Mouse (Mus musculus) retina, adult 2 months (tissue): Measurements from ENCODE around the gene Gm20696.

Source experiments
- DNase-seq: peaks from one replicate; pipeline ENCODE4 v3.0.0-alpha.2; 2012; ENCODE audit warnings: low read depth, low spot score

Gene Gm20696

DNA sequence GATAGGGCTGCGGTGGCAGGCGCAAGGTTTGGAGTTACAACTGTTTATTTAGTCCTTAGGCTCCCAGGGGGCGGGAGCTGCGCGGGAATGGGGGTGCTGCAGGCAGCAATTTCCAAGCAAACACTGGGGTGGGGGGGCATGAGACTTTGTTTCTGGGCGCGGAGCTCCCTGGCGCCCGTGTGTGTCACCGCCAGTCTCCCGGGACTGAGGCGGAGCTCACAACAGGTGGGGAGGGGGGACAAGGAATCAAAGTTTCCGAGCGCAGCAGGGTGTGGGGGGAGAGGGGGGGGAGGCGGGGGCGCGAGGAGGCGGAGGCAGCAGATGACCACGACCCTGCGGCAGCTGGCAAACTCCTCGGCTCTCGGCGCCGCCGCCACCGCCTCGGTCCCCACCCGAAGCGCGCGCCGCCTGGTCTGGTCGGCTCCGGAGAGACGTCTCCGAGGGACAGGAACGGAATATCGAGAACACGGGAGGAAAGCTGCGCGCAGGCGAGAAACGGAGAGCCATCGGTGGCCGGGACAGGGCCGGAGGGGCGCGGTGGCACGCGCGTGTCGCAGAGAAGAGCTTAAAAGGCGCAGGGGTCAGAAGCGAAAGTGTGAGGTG, 145.5 kb downstream of the Gm20696 start:
- no peak for DNase-seq

DNA sequence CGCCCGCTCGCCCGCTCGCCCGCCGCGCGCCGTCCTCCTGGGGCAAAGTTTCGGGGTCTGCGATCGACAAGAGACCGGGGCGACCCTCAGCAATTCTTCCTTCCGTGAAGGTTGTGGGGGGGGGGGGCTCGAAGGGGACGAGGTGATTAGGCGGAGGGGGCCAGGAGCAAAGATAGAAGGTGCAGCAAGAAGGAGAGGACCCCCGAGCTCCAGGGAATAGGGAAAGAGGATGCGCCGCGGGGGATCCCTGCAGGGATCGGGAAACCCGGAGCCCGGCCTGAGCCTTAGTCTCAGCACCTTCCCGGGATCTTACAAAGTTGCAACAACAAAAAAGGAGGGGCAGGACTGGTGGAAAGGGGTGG, 145.9 kb downstream of the Gm20696 start:
- DNase-seq = no peak

- no peak for DNase-seq
Measured at GRCm38 (mm10) chr6:99519806-99520675, 146.6 kb downstream of the Gm20696 start.

DNA sequence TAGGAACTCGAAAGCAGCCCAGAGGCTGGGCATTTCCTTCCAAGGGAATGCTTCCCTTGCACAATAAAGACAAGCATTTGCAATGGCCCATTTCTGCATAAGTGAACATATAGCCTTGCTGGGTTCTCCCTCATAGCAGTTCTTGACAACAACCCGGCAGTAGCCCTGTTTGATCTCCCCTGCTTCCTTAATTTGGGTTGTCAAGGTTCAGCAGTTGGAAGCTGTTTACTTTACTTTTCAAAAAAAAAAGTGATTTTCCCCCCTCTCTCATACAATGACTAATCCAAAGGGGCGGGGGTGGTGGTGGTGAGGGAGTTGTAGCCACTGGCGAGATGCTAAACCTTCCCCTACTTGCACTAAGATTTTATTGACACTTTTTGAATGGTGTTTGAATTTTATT, 147.5 kb downstream of the Gm20696 start:
- DNase-seq = no peak

DNA sequence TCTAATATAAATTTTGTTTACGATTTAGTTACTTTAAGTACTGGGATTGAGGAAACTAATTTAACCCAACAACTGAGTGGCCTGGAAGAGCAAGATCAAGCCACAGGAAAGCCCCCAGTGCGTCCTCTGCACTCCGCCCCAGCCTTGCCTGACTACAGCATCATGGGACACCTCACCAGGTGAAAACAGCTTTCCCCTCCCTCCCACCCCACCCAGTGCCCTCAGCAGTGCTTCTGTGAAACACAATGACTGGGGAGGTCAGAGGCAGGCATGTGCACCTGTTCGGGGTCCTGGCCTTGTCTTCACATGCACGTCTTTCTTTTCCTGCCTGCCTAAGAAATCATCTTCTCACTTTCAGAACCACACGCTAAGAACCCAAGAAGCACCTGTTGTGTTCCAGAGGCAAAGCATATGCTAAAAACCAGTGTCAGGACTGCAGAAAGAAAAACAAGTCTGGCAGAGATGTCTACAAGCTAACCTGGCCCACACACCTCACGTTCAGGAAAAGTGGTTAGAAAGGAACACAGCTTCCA, 150.9 kb downstream of the Gm20696 start:
- DNase-seq = no peak

GRCm38 (mm10) chr6:99511862-99512261, 154.7 kb downstream of the Gm20696 start:
- no peak for DNase-seq

GRCm38 (mm10) chr6:99509189-99509592, 157.4 kb downstream of the Gm20696 start:
- no peak for DNase-seq

GRCm38 (mm10) chr6:99506816-99507215, 159.8 kb downstream of the Gm20696 start:
- DNase-seq = no peak

DNA sequence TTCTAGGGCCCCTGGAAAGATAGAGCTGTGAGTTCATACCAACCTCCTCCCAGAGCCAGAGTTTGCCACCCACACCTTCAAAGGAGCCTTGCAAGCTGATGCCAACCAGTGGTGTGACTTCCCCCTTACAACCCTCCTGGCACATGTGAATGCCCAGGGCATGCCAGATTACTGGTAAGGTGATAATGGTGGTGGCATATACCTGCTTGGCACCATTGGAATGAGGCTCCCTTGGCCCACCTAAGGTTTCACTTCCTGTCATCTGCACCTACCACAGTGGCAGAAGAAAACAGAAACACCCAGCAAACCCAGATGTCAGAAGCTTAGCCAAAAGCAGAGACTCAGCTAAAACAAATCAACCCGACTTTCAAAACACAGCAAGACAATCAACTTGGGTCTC, 162.9 kb downstream of the Gm20696 start:
- no peak for DNase-seq

GRCm38 (mm10) chr6:99502727-99503126, 163.9 kb downstream of the Gm20696 start:
- no peak for DNase-seq

GRCm38 (mm10) chr6:99502314-99502713, 164.3 kb downstream of the Gm20696 start:
- DNase-seq = no peak

DNA sequence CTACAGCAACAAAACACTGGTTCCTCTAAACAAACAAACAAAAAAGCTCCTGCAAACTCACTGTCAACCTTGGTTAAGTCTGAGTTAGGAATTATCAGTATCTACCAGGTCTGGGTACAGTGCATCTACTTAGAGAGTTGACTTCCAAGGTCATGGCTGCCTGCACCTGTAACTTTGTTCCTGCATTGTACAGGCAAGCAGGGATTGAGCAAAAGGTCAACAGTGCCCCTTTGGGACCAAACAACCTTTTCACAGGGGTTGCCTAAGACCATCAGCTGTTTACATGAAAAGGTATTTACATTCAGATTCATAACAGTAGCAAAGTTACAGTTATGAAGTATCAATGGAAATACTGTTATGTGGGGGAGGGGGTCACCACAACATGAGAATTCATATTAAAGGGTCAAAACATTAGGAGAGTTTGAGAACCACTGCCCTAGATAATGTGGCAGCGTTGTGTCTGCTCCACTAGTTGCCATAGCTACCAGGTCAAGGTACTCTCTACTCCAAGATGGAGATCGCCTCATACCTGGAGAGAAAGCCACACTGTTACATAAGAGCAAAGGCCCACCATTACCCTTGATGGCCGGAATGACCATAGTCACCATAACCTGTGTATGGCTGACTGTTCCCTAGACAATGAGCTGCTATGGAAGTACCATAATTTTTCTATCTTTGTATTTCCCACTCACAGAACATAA, 165.9 kb downstream of the Gm20696 start:
- no peak for DNase-seq

GRCm38 (mm10) chr6:99498082-99498481, 168.5 kb downstream of the Gm20696 start:
- DNase-seq = no peak

DNA sequence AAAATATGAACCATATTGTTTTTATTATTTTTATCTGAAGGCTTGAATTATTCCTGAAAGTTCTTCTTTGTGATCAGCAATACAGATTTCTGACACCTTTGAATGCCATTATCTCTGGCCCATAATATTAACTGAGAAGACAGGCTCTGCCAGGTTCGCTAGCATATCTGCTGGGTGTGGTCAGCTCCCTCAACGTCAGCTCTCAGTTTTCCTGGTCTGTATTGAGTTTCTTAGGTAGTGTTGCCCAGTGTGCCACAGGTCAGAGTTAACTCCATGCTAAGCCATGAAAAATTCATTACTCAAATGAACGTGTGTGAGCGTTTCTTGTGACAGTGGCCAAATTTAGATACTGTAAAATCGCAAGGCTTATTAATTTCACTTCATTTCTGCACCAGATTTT, 170.5 kb downstream of the Gm20696 start:
- no peak for DNase-seq

DNA sequence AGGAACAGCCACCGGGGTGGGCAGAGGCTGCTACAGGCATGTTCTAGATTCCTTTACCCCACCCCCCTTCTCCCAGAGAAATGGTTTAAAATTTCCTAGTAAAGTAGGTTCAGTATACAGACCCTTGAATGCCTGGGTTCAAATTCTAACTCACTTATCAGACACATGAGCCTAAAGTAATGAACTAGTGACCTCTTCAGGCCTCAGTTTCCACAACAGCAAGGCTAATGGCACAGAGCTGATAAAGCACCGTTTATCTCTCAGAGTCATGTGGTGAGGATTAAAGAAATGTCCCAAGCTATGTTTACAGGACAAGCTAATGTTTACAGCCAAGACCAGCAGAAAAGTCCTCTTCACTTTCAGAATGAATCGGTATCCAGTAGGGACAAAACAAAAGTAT, 173.7 kb downstream of the Gm20696 start:
- DNase-seq = no peak

GRCm38 (mm10) chr6:99491979-99492544, 174.5 kb downstream of the Gm20696 start:
- DNase-seq = no peak

DNA sequence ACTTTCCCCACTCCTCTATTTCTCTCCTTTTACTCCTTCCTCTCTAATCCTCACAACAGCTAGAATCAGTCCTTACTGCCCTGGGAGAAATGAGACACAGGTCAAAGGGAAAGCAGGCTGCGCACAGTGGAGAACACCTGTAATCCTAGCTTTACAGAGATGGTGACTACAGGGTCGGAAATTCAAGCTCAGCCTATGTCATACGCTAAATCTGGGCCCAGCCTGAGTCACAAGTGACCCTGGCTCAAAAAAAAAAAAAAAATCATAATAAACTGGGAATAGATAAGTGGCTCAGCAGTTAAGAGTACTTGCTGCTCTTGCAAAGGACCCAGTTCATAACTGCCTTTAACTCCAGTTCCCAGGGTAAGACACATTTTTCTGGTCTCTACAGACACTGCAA, 175.5 kb downstream of the Gm20696 start:
- DNase-seq = no peak

DNA sequence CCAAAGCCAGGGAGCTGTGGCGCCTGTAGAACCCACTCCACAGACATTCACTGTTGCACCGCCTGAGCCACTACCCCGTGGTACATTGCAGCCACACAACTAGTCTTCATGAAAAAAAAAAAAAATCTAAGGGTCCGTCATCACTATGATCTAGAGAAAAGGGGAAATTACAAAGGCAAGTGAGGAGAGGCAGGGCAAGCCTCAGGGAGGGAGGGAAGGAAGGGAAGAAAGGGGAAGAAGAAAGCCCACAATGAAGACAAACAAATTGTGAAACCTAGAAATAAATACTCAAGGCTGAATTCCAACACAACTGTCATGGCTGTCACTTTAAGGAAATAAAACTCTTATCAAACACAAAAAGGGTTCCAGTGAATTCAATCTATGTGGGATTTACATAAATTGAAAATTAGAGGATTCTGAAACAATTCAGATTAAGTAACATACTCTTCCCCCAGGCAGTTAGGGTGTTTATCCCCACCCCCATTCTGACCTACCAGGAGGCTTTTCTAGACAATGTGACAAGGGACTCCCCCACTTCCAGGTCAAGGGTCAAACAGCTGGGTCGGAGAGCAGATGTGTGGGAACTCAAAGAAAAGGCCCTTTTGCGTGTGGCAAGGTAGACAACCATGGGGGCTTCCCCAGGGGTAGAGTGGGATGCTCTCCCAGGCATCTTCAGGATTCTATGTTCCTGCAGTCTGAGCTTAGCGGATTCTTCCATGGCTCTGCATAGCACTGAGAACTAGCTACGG, 176.5 kb downstream of the Gm20696 start:
- DNase-seq = no peak

DNA sequence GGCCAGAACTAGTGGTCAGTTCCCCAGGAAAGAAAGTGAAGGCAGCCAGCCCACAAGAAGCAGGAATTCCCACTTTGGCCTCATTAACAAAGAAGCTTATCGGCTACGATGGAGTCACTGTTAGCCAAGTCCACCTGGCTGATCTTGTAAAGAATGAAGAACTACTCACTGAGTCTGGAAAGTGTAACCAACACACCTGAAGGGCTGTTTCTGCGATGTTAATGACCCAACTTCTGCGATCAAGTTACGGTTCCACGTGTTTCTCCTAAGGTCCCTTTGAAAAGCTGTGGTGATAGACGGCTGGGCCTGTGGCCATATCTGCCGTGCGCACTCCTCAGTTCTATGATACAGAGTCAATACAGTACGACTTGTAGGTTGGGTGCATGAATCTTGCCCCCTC, 177.2 kb downstream of the Gm20696 start:
- no peak for DNase-seq

GRCm38 (mm10) chr6:99485884-99486640, 180.5 kb downstream of the Gm20696 start:
- DNase-seq = no peak
